Mouse (Mus musculus): ENCODE measurements at regions not wholly inside any gene's neighbourhood (a gene's known extent, or its start where the extent isn't known, plus 50 kb on each side); places are given as distances from the start of the nearest gene placed in this dataset.

DNA sequence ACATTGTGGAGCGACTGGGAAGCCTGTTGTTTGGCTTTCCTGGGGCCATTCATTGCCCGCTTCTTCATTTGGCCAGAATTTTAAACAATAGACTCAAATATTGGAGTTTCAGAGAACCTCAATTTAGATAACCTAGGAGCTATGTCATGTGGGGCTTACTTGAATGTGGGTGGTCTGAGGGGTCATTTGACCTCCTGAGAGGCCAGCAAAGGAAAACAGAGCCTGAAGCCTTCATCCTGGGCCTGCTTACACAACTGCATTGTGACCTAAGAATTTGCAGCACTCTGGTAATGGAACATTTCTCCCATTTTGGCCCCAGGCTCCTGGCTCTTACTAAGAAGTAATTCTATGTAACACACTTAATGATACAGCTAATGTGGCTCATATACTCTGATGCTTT, 348.2 kb downstream of the Fat4 start:
- DNase-seq (ENCODE audit: low spot score in 2 of 2) = no peak

DNA sequence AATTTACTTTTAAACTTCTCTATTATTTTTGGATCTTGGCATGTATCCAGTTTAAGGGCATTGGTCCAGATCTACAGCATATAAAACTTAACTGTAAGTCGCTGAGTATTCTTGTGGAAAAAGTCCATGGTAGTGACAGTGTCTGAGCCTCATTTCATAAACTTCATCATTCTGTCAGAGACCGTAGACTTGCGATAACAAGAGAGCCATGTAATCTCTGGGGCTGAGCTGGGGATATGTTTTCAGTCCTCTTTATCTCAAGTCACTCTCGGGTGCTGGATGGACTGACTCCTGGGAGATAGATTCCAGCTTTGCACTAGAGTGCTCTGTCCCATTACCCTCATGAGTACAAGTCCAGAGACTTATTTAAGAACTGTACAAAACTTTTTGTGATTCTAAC, 362.0 kb downstream of the Fat4 start:
- DNase-seq (ENCODE audit: low spot score in 2 of 2) = no peak

DNA sequence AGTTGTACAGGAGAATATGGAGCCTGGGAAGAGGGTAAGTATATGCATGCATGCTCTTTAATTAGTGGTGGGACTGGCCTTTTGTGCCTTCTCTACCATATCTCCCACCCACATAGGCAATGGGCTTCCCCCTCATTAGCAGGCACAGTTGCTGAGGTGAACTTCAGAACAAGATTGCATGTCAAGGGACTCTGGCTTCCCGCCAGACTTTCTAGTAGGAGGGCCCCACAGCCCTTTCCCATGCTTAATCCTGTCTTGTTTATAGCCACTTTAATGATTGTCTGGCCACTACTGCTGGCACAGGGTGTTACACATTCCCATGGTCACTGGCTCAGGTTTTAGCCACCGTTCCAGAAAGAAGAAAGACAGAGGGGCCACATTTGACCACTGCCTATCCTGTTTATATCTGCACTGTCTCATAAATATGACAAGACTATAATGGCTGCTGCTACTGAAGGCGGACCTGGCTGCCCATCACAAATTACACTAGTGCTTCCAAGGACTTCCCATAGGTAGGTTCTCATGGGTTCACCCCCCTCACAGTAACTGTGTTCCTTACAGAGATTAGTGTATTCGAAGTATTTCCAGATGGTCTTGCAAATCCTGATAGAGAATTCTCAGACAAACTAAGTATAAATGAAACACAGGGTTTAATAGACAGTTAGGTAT, 362.6 kb downstream of the Fat4 start:
- no peak for DNase-seq (ENCODE audit: low spot score in 2 of 2)

DNA sequence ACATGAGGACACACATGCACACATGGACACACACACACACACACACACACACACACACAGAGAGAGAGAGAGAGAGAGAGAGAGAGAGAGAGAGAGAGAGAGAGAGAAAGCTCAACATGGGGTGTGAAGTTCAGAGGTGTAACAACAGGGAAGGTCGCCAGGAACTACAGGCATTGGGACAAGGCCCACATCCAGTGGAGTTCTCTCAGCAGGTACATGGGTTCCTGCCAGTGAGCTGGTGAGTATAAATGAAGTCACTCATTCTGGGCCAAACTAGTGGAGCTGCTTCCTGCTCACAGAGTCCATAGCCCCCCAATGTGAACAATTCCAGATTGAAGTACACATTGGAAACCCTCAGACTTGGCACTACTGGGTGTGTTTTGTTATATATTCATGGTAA, 366.3 kb downstream of the Fat4 start:
- no peak for DNase-seq (ENCODE audit: low spot score in 2 of 2)

DNA sequence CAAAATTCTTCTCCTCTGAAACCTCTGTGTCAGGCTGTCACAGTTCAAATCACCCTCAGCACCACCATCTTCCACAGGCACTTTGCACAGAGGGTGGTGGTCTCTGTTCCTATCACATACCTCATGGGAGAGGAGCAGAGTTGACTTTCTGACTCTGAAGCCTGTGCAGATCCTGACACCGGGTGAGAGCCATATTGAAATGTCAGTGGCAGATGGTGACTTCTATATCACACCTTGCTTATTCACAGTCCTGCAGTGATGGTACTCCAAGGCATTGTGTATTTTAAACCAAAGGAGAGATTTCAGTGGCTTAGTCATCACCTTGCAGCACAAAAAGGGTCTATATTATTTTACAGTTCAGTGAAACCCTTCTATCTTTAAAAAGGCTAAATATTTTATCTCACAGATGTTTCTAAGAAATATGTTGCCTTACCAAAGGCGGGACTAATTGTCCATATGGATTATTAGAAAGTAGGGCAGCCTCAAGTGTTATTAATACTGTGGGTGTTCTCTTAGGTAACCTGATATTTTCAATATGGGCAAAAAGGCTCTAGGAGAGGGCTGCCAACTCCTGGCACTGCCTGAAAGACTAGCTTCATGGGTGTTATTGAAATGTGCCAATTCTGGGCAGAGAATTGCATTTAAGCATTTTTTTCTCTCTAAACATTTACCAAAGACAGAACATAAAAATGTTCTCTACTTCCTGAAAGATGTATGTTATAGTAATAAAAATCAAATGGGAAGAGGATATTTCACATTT, 378.1 kb downstream of the Fat4 start:
- no peak for DNase-seq (ENCODE audit: low spot score in 2 of 2)

DNA sequence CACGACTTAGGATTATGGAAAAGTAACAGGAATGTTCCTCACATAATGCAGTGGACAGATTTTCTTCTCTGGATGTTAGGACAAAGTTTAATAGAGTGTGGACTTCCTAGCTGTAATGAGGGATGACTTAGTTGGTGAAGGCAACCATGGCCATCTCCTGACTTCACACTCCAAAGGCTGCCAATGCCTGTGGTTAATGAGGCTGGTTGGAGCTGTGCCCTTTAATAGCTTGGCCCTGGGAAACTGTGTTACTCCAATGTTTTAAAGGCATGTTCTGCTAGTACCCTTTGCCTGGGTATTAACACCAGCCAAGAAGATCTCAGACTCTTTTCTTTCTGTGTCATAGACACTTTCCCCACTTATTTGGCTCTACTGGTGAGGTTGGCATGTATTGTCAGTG, 378.9 kb downstream of the Fat4 start:
- DNase-seq (ENCODE audit: low spot score in 2 of 2) = no peak

DNA sequence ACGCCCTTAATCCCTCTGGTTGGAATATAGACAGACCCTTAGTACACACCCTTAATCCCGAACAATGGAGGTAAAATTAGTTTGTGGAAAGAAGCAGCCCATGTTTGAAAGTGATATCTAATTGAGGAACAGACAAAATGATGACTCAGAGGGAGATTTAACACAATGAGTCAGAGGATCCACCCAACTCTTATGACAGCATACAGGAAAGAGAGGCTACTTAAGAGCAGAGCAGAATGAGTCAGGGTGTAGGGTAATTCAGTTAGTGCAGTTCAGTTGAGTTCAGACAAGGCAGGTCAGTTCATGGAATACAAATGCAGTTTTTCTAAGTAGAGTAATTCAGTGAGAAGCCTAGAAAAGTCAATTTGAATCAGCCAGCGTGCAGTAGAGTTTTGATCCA, 382.6 kb downstream of the Fat4 start:
- DNase-seq (ENCODE audit: low spot score in 2 of 2) = no peak

DNA sequence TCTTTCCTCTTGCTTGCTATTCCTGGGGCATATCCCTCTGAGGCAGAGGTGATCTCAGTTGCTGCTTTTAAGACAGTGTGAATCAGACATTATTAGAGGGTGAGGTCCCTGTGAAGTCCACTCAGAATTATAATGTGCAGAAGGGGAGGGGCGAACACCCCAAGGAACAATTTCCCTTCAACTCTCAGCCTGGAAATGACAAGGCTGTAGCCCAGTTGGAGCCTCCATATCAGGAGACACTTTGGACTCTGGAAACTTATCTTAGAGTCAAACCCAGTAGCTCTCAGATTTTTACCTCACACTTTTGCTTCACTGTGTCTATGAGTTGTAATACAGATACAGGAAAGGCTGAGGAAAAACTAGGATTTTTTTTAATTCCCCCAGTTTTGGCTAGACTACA, 385.9 kb downstream of the Fat4 start:
- DNase-seq (ENCODE audit: low spot score in 2 of 2) = no peak

DNA sequence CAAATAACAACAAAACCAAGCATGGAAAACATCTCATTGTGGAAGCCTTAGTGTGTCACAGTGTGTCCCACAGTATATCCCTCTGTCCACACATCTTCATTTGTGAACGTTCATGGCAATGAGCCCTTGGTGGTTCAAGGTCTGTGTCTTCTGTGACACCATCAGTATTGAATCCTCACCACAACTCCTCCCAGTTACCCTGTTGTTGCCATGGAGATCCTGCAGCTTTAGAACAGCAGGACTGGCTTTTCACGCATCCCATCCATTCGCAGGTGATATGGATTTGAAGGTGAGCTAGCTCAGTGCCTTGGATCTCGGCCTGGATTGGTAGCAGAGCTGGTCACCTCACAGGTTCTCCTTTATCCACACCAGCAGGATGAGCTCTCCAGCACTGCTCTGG, 390.2 kb downstream of the Fat4 start:
- no peak for DNase-seq (ENCODE audit: low spot score in 2 of 2)

DNA sequence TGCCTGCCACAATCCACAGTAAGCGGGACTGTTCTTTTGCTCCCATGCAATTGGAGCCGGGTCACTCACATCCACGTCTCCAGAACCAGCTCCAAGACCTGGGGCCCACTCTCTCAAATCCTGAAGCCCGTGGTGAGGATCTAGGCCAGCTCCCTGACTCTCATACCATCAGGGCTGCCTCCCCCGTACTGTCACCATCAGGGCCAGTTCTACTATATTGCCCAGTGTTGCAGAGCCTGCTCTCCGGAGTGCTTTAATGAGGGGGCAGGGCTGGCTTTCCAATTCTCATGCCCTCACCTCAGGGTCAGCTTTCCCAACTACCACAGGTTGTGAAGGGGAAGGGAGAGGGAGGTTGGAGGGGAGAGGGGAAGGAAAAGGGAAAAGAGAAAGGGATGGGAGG, 390.6 kb downstream of the Fat4 start:
- DNase-seq (ENCODE audit: low spot score in 2 of 2) = no peak

DNA sequence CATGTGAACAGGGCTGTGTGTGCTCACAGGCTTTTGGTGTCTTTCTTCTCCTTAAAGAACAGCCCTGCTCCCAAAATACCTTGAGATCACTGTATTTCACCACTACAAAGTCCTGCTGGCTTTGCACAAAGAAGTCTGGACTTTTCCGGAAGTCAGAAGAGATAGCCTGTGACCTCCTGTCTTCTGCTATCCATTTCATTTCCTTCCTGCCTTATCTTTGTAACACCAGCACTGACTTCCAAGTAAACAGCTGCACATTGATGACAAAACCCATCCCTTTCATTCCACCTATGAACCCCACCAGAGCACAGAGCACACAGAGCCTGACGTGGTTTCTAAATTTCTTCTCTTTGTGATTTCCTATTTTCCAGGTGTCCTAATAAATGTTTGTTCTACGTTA, 408.5 kb downstream of the Fat4 start:
- DNase-seq (ENCODE audit: low spot score in 2 of 2) = no peak

DNA sequence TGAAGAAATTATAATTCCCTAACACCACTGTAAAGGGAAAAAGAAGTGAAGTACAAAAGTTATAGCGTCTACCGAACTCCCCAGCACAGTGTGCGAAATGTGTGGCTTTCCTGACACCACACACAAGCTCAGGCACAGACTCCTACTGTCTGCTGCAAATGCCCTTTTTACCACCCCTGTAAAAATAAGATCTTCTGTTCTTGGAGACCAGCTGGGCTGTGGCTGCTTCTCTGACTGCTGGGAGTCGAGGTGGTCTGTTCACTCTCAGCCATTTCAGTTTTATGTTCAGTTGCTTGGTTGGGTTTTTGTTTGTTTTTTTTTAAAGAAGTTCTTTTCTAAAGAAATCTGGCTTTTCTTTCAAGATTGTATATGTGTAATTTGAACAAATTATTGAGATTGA, 409.5 kb downstream of the Fat4 start:
- no peak for DNase-seq (ENCODE audit: low spot score in 2 of 2)

DNA sequence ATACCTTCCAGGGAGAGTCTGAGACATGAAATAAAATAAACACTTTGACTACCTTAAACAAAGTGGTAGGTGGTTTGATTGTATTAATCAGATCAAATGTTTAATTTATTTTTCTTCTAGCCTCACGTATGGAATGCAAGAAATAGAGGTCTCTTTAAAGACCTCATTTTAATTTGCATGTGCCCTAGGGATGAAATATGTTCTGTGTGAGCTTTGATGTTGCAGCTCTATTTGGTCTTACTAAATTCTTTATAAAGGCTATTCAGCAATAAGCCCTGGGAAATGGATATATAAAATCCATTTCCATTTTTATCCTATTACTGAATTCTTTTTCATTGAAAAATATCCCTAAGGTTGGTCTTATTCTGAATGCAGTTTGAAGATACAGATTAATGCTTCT, 422.7 kb downstream of the Fat4 start:
- DNase-seq (ENCODE audit: low spot score in 2 of 2) = no peak

DNA sequence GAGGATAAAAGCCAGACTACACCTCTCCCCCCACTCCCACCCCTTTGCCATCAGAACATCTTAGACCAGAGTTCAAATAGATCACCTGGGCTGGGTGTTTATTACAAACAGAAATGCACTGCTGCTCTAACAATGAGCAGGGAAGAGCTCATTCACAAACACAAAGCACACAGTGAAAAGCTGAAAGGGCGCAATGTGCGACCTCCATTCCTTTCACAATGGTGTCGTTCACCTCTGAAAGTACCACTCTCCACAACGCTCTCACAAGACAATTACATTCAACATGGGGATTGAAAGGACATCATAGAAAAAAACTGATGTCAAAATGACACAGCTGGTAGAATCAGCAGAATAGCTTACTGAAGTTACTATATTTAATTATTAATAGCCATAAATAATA, 426.8 kb downstream of the Fat4 start:
- no peak for DNase-seq (ENCODE audit: low spot score in 2 of 2)

DNA sequence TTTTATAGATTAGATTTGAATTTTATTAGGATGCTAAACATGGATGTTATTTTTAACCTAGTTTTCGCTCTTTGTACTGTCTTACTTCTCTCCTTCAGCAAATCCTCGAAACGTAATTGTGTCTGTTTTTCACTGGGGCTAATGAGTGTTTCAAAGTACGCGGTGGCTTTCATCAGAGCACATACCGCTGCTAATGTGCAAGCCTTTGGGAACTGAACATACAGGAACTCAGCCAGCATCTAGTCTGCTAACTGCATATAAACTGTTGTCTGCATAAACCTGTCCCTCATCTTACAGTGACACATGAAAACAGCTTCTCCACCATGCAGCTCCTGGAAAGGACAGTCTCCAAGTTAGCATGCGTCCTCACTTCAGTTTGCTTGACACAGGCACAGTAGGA, 434.1 kb downstream of the Fat4 start:
- no peak for DNase-seq (ENCODE audit: low spot score in 2 of 2)

DNA sequence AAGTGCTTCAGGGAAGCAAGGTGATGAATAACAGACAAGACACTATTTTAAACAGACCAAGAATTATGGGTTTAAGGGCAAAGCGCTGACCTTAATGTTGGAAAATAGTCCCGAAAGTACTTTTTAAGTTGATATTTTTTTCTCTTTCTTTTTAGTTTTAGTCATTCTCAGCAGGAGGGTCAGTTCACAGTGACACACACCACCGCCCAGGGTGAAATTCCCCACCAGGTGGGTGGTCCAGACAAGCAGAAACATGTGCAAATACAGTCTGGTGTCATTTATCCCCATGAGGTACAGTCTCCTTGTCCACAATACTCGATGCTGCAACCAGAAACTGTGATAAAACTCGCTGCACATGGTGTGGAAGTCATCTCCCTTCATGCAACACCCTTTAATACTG, 435.5 kb downstream of the Fat4 start:
- DNase-seq (ENCODE audit: low spot score in 2 of 2) = no peak

DNA sequence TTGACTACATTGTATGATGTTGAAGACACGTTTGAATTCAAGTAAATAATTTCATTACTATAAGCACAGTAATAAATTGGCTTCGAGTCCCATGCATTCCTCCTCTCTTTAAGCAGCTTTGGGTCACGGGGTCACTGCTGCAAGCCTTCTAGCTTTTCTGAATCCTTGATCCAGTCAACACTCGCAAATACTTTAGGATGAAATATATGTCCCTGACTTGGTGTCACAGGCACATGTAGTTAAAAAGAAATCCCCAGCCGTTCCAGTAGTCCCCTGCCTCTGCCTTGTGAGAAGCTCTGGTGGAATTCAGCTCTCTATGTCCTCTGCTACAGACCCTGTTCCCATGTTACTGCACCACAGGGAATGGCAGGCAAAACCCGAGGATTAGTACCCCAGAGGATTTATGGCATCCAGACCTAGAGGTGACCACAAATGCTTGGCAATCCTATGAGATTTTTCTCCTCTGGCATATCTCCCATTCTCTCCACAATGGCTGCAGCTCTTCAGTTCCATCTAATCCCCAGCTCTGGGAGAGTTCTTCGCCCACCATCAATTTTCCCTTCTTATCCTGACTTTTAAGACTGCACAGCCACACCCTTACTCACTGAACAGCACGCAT, 449.0 kb downstream of the Fat4 start:
- DNase-seq (ENCODE audit: low spot score in 2 of 2) = no peak

DNA sequence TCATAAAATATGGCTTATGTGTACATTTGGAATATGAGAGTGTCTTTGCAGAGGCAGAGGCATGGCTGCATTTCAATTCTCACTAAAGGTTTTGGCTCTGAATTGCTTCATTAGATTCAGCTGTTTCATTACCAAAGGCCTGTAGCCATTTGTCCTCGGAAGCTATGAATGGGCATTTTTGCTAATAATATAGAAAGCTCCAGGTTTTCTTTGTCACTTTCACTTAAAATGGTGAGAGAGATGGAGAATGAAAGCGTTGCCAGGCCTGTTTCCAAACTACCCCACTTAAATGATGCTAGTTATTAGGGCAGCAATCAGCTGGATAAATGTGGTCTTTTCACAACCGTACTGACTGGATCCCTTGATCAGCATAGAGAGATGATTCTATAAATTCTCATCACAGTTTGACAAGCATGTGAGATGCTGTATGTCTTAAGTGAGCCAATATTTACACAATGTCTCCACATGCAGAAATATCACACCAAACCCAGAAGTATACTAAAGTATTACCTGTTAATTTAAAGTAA, 454.5 kb downstream of the Fat4 start:
- DNase-seq (ENCODE audit: low spot score in 2 of 2) = no peak

DNA sequence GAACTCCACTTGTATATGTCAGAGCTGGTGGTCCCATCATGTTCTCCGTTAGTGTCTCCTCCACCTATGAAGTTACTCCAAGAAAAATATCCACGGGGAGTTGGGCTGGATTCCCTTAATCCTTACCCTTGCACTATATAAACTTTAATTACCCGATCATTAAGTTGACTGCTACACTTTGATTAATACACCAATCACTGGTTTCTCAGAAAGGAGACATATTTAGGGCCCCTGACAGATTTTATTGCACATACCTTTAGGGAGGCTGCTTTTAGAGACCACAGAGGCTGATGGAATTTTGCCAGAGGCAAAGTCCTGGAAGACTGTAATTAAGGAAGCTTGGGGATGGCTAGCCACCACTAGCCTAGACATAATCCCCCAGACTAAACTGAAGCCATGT, 457.3 kb downstream of the Fat4 start:
- DNase-seq (ENCODE audit: low spot score in 2 of 2) = no peak

DNA sequence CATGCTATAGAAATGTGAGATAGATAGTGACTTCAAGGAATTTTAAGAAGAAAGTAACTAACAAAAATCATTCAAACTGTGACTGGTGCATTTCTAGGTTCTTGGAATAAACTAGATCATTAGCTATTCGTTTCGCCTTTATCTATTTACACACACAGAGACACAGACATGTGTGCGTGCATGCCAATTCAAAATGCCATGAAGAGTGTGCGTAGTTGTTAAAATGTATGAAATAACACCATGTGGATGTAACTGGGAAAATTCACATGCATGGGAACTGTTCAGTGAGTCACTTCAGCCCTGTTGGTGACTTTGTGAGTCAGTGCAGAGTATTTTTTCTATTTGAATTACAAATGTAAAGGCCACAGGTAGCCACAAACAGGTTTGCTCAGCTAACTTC, 460.8 kb downstream of the Fat4 start:
- DNase-seq (ENCODE audit: low spot score in 2 of 2) = no peak

DNA sequence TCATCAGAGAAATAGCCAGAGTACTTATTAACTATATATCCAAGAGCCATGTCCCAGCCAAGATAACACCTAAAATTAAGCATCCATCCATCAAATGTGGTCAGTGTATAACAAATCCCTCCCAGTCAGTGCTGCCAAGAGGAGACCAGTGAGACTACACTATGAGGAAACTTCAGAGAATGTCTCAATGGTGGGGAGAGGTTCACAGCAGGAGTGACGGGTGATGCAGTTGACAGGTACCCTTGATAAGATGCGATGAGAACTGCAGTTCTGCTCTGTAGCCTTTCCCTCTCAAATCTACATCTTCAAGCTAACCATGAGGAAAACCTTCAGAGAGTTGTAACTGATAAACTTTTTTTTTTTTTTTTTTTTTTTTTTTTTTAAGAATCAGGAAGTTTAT, 470.3 kb downstream of the Fat4 start:
- no peak for DNase-seq (ENCODE audit: low spot score in 2 of 2)

DNA sequence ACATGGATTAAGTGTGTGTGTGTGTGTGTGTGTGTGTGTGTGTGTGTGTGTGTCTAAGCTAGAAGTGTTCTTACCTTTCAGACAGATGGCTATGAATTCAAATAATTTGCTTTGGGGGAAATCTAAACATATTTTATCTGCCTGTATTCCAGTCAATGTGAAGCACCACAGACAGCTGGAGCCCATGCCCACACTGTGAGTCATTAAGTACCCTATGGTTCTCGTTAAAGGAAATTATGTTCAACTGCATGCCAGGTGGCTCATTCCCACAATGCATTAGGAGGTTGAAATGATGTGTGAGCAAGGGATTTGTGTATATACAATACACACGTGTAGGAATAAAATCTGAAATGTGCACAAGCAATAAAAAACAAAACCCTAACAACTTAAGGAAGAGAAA, 473.5 kb downstream of the Fat4 start:
- DNase-seq (ENCODE audit: low spot score in 2 of 2) = no peak

DNA sequence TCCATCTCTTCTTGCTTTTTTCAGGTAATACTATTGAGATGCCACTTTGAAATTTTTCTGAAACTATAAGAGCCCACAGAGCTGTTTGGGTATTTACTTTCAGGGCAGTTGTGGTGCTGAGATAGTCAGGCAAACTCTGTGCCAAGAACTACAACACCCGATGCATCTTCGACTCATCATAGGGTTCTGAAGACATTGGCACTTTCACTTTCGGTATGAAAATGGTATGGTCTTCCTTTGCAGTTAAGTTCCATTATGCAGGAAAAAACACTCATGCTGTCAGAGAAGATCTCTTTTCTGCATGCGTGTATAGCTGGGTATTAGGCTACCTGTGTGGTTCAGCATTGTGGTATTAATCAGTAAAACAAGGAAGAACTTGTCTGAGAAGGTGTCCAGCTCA, 484.2 kb downstream of the Fat4 start:
- no peak for DNase-seq (ENCODE audit: low spot score in 2 of 2)
